Mouse (Mus musculus) ES-Bruce4 (cell line): ENCODE data around the gene Tenm3.

Experiments used
- CTCF ChIP-seq: IDR thresholded peaks from one replicate; pipeline ENCODE4 v1.8.1; 2011; ENCODE audit warnings: low read depth, low read length
- POLR2A ChIP-seq: IDR thresholded peaks from one replicate; pipeline ENCODE4 v1.8.1; 2011; ENCODE audit warnings: low read length; ENCODE audit not compliant: insufficient read depth

- TF ChIP-seq POLR2A = no peak
- no peak for TF ChIP-seq CTCF
Measured at GRCm38 (mm10) chr8:48507719-48508501, 335.8 kb downstream of the Tenm3 start.
